In the genomic region with DNA sequence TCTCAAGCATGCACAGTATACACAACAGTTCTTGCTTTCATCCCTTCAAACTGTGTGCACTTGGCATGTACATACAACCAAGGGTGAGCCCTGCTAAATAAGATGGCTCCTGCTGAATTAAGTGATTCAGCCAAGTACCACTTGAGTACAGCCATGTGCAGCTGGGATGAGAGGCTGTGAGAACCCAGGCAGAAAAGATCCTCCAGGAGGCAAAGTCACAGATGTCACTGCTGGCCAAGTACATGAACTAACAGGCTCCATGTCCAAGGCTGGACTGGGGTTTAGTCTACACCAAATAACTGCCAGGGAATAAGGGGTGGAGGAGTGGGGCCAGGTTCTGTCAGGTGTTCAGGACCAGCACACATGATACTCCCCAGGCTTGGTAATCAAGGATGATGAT, we compare ENCODE assay signal across 23 mouse cellular contexts.
"Had no signal": no experiment of that assay in that cellular context is flagged by ENCODE, and none has a peak within 500 bp of the region (broad histone marks: within the 10 kb centered on the region; RNA-seq: fewer than 3 reads in every experiment).

No protein-coding gene starts in this region.

- H3K4me2 ChIP-seq: heart, embryonic 12.5 days; hindbrain, embryonic 12.5 days; hindbrain, embryonic 14.5 days; intestine, embryonic 15.5 days; limb, embryonic 13.5 days; limb, embryonic 15.5 days; liver, embryonic 12.5 days had no signal

- H3K27ac ChIP-seq: gastrocnemius, adult 2 months; heart, adult 2 months; hindbrain, embryonic 10.5 days; hindbrain, embryonic 12.5 days; hindbrain, embryonic 14.5 days; intestine, embryonic 15.5 days; limb, embryonic 13.5 days; limb, embryonic 15.5 days; liver, embryonic 12.5 days; liver, embryonic 14.5 days had no signal

- ATAC-seq: inflammation-experienced regulatory T-cells, adult 6 months; liver, embryonic 12.5 days had no signal

- H3K9me3 ChIP-seq: heart, embryonic 12.5 days; hindbrain, embryonic 10.5 days; hindbrain, embryonic 12.5 days; intestine, embryonic 15.5 days; limb, embryonic 13.5 days; limb, embryonic 15.5 days; liver, embryonic 12.5 days had no signal

- H3K4me3 ChIP-seq: gastrocnemius, adult 2 months; heart, adult 2 months; heart, embryonic 12.5 days; hindbrain, embryonic 10.5 days; hindbrain, embryonic 12.5 days; intestine, embryonic 15.5 days; limb, embryonic 13.5 days; limb, embryonic 15.5 days; liver, embryonic 12.5 days had no signal

- H3K9ac ChIP-seq: heart, embryonic 12.5 days; hindbrain, embryonic 12.5 days; hindbrain, embryonic 14.5 days; intestine, embryonic 15.5 days; limb, embryonic 13.5 days; limb, embryonic 15.5 days; liver, embryonic 12.5 days; liver, embryonic 14.5 days had no signal

- H3K4me1 ChIP-seq: hindbrain, embryonic 12.5 days; intestine, embryonic 15.5 days; limb, embryonic 13.5 days; limb, embryonic 15.5 days; liver, embryonic 12.5 days had no signal

- DNase-seq: gastrocnemius, adult 2 months; gastrocnemius, postnatal 10 days; gastrocnemius, postnatal 25 days; heart, adult 2 months; heart, postnatal 10 days; heart, postnatal 4 days; kidney, adult 18-20 months; kidney, adult 8-10 months; kidney, postnatal 10 days; kidney, postnatal 36 days; layer of hippocampus, adult 9-11 months; layer of hippocampus, postnatal 36 days; left cerebral cortex, postnatal 4 days had no signal

- H3K27me3 ChIP-seq: heart, embryonic 12.5 days; hindbrain, embryonic 12.5 days; intestine, embryonic 15.5 days; limb, embryonic 13.5 days; limb, embryonic 15.5 days; liver, embryonic 12.5 days had no signal
